Mouse (Mus musculus) adrenal gland, postnatal 14 days (tissue): ENCODE measurements at regions not wholly inside any gene's neighbourhood (a gene's known extent, or its start where the extent isn't known, plus 50 kb on each side); places are given as distances from the start of the nearest gene placed in this dataset.

Experiments
- DNase-seq: peaks from one replicate; pipeline ENCODE4 v3.0.0; 2021; ENCODE audit warnings: mixed read lengths

DNA sequence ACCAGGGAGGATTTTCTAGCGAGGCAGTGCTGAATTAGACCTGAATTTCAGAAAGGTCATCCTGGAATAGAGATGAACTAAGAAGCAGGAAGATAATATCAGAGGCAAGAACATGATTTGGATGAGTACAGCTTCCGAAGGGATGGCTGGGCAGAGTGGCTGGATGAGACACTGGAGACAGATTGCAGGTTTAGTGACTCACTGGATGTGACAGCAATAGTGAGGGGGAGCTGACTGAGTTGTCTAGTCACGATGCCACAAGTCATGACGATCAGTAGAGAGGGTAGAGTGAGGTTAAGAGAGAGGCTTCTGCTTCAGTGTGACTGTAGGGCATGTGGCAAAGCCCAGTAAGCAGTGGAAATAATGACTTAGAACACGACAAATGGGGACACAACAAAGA lies 181.3 kb upstream of the Npy start:
- peak; percentile 6 for DNase-seq

DNA sequence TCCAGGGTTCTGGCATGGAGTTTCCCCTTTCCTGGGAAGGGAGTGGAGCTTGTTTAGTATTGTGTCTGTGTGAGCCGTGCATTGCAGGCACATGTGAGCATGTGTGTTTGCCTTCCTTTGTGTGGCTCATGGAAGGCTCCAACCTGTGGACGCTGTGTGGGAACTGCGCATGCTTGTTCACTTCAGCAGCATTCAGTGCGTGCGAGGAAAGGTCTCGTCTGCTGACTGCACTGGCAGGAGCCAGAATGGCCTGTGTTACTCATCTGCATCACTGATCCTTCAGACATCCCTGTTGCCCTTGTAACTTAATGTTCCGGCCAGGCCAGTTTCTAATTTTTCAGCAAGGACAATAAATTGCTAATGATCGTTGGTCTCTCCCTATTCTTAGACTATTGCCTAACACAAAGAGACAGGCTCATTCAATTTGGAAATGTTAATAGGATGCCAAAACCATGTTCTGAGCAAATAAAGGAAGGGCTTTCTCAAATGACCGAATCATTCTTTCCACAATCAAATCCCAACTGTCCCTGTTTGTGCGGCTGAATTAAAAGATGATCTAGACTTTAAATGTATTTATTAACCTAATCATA lies 167.9 kb upstream of the Npy start:
- DNase-seq, result peak; percentile 43

DNA sequence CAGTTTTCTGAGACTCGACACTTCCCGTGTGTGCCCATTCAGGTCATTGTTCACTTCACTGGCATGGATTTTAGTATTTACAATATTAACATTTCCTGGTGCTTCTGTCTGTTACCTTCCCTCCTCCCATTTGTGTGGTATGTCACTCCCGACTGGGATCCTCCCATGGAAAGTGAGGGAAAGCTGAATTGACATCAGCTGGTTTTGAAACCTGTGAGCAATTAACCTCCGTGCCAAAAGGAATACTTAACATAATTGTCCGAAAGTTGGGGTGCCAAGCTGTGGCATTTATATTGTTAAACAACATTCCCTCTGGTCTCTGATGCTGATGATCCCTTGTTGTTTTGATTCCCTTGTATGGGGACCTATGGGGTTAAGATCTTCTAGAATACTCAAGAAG lies 167.3 kb upstream of the Npy start:
- no peak for DNase-seq

DNA sequence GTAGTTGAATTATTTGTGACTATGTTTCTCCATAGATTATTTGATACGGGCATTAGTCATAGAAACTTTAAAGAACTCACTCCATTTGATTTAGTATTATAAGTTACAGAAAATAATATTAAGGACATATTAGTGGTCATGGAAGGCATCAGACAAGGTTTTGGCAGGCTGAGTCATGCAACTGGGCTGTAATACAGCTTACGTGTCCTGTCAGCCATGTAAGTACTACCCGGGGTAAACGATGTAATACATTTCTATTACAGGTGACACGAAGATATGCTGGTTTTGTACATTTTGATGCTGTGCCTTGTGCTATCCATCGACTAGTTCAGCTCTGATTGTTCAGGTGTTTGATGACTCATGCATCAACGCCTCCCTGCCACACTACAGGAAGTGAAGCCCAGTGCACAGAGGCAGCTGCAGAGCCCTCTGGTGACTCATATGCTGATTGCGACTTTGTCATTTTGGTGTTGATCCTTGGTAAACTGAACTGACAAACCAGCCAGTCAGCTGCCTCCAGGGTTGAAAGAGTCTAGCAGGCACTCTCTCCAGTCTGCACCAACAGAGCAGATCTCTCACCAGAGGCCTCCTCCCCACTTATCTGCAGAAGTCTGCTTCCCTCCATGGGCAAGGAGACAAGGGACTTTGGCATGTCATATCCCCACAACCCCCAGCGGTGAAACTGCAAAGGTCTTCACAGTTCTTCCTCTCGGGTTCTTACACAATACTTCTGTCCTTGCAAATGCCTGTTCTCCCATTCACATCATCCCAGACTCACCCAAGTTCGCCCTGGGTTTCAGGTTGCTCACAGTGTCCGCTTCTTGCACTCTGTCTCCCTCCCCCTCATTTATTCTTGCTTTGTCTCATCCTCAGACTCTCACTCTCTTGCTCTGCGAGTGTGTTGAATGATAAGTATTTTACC lies 165.9 kb upstream of the Npy start:
- DNase-seq, result peak; percentile 54

DNA sequence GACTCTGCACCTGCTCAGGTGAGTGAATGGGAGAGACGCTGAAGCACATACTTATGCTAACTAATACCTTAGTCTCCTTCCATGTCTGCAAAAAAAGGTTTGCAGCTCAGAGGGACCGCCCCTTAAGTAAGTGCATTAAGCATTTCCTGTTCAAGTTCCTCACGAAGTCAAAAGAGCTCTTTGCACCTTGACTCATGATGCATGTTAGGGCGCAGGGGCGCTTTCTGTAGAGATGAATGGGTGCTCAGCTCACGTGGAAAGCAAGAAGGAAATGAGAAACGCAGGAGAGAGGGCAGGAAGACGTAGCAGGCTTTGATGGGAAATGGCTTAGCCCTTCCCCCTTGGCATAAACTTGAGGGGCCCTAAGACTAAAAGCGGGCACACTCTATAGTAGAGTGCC lies 164.5 kb upstream of the Npy start:
- no peak for DNase-seq

DNA sequence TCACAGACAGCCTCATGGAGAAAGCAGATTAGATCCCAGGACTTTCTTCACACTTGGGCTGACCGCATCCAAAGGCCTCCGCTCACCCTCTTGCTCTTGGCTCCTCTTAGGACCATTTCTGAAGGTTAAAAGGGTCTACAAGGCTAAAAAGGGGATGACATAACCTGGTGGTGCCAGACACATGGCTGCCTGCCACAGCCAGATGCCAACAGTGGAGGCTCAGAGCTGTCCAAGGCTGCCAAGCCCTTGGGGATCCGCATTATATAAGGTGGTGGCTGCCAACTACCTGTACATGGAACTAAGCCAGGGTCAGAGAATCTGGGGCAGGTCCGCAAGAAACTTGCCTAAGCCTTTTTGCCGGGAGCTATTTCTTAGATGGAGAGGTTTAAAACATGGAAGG lies 151.5 kb upstream of the Npy start:
- DNase-seq, result peak; percentile 31

DNA sequence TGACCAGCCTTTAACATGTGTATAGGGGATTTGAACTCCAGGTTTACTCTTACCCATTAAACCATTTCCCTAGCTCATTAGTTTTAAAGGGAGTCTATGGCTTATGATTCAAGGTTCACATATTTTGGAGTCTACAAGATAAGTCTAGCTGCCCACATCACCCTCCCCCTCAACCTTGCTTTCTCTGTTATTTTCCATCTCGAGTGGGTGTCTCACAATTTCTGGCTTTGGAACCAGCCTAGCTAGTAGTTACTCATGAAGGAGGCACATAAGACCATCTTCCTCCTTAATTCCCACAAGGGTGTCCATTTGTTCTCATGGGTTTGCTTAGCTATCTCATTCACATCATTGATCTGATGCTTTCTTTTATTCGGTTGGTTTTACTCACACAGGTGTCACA lies 150.6 kb upstream of the Npy start:
- DNase-seq, result no peak

DNA sequence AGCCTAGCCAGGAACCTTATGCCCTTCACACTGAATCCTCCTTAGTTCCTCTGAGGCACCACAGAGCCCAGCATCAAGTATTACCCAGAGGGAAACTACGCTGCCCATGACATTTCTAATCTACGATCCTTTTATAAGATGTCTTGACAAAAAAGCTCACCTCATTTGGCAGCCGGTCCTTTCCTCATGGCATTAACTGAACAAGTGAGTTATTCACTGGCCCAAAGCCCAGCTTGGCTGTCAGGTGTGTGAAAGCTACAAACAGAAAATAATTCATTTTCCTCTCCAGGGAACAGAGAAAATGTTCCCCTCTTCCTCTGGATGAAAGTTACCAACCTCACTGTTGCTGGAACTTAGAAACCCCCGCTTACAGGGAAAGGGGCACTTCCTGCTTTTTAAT lies 135.7 kb upstream of the Npy start:
- no peak for DNase-seq

DNA sequence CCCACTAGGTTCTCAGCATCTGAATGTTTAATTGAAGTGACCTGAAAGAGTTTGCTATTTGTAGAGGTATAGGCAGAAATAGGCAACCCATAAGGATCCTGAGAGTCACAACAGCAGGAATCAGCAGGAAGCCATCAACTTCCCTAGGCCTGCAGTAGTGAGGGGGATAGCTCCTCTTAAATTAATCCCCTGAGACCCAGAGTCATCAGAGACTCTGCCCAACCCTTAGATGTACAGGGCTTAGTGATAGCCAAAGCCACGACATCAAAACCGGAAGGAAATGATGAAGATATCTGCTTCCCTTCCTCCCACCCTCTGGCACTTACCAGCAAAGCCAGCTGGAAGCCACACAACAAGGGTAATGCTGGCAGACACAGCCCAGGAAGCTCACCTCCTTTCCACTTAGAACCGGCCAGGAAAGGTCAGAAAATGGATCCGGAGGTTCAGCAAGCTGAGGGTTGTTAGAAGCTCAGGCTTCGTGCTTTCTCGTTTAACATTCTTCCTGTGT lies 130.4 kb upstream of the Npy start:
- peak; percentile 6 for DNase-seq

DNA sequence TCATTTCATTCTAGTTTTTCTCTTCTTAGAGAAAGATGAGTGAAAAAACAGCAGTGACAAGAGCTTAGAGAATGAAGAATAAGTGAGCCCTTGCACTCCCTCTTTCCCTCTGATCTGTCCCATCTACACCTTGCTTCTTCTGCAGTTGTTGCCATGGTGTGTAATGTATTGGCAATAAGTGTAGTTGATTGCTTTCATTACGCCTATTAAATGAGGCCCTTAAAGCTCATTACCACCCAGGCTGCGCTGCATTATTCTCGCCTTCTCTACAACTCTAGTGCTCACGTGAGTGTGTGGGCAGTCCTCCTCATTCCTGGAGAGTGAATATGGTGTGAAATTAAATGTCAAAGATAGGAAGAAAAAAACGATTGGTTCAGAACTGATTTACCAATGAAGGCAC lies 127.7 kb upstream of the Npy start:
- no peak for DNase-seq

DNA sequence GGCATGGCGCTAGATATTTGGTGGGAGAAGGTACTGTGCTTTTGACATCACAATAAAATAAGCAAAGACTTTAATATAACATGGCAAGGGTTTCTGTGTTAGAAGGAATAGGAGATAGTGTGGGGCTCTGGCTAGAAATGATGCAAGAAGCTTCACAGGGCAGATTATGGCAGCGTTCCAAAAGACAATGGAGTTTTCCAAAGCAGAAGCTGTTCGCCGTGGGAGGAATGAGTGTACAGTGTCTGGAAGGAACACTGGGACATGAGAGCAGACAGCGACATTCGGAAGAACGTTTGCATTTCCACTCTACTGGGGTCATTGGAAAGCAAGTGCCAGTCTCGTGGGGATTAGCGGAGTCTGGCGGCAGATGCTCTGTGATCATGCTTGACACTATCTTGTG lies 125.5 kb upstream of the Npy start:
- DNase-seq, result no peak

DNA sequence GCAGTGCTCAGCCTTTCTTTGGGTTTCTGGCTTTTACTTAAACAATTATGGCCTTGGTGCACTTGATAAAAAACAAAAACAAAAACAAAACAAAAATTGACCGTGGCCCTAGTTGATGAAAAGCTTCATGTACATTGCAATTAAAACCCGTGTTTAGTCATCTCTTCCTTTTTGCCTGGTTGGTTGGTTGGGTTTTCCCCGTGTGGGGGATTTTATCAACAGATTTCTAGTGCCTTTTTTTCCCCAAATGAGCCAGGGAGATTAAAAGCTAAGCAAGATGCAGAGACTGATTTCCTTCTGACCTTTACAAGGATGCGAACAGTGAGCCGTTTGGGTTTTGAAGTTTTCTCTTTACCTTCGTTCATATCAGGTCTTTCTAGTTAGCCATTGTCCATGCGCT lies 121.1 kb upstream of the Npy start:
- DNase-seq, result no peak

DNA sequence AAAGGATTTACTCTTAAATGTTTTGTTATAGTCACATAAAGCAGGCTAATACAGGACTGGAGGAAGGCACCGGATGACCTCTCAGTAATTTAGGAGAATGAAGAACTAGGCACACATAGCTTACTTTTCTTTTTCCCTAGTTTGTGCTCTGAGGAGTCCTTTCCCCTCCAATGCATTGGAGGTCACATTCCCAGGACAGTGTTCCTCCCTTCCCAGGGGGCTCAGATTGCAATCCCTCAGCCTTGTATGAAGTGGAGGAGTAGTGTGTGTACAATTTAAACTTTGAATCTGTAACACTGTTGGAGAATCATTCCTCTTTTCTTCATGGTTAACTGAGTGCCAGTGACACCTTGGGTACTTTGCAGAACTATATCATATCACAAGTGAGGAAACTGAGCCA lies 109.5 kb upstream of the Npy start:
- DNase-seq, result no peak

DNA sequence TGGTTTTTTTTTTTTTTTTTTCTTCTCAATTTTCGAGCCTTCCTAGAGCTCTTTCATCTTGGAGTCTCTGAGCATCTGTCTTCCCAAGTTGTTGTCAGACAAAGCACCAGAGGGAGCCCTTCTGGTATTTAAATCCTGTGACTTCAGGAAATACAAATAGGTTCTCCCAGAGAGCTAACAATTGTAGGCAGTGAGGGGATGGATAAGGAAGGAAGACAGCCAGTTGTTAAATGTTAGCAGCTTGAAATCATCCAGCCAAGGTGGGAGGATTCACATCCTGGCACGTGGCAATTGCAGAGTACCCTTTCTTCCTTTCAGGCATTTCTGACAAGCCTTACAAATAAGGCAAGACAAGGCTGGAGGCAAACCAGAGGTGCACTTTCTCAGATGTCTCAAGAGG lies 106.0 kb upstream of the Npy start:
- DNase-seq, result no peak

DNA sequence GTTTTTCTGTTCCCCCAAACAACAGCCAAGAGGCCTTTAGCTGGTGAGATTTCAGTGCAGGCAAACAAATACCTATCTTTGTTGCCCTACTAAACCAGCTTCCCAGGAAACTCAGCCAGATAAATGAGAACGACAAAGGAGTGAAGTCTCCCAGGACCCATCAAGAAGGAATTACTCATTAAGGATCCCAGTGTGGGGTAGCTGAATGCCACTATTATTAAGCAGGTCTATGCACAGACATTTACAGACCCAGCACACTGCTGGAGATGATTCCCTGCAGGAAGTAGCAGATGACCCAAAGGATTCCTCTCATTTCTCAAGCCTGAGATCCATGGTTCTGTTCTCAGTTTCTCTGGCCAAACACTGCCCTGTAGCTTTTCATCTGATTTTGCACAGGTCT lies 105.6 kb upstream of the Npy start:
- no peak for DNase-seq

DNA sequence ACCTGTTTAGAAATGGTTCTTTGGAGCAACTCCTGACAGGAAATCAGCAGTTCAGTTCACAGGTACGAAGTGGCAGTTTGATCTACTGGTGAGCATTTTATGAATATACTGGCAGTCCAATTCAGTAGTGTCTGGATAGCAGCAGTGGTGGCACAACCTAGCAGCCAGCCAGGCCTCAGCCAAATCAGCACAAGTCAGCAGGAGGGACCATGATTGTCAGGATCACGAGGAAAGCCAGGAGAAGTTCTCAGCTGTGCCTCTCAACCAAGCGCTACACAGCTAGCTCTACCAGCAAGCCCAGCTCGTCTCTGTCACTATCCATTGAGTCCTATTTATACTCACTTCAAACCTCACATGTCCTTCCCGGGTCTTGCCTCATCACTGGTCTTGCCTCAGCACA lies 89.3 kb upstream of the Npy start:
- DNase-seq, result no peak

DNA sequence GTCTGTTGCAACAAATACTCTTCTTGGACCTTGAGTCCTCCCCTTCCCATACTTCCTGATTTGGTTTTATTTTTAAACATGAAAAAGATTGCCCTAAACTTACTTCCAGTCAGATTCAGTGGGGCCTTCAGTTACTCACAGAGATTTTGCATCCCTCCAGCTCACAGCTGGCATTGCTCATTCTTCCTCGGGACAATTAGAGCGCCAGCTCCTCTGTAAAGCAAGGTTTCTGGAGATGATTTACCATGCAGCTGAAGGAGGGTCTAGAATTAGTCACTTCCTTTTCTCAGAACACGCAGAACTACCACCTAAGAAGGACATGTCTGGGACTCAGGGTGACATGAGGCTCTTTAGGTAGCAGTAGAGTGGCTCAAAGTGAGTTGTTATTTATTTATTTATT lies 79.4 kb upstream of the Npy start:
- DNase-seq, result no peak

DNA sequence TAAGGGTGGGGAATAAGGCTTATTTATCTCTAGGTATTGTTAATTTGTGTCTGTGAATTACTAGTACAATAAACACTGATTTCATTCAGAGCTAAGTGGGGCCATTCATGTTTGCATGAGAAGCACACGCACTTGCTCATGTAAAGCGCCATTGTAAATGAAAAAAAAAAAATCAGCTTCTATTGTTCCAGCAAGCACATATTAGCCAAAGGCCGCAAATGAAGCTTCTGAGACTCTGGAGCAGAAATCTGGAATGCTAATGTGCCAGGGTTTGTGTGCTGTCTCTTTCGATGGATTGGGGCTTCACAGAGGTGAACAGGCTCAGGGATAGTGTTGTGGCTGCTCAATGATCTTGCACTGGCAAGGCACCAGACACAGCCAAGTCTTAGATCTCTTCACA lies 77.2 kb upstream of the Npy start:
- DNase-seq, result no peak

DNA sequence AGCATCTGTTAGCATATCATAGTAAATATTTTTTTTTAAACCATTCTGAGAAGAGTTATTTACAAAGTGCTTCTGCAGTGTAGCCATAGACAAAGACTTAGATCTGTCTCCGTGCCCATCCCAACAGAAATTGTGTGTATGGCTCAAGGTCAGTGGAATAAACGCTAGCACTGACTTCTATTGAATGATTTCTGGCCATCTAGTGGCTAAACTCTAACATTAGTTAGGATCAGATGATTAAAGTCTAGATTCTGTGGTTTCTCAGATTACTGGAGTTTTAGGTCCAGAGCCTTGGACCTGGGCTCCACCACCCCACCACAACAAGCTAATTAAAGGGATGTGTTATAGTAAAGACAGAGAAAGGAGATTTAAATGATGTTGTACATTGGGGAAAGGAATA lies 72.0 kb upstream of the Npy start:
- no peak for DNase-seq

DNA sequence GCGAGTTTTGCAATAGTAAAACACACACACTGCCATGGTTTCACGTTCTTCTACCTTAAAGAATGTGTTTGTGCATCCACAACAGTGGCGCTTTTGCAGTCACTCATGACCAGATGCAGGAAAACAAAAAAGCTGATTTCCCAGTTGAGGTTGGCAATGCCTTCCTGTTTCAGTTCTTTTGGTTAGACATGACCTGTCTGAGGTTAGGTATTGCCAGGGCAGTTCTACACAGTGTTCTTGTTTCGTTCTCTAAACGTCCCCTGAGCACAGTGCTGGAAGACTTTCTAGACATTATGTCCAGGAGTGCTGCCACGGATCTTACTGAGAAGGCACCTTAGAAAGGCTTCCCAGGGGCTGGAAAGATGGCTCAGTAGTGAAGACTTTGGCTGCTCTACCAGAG lies 62.9 kb upstream of the Npy start:
- no peak for DNase-seq

DNA sequence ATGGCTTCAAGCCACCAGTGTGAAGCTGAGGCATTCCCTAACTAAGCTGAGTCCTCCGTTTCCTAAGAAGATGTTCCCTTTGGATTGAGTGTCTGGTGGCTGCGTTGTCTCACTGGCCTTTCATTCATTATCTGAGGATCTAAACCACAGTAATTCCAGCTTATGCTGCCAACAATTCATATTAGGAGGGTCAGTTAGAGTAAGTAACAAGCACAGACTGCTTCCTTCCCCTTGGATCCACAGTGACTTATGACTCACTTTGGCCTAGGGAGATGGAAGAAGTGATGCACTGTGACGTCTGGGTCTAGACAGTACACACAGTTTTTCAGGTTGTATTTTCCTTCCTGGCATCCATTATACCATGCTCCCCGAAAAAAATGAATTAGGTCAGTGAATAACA lies 57.8 kb upstream of the Npy start:
- DNase-seq, result no peak

DNA sequence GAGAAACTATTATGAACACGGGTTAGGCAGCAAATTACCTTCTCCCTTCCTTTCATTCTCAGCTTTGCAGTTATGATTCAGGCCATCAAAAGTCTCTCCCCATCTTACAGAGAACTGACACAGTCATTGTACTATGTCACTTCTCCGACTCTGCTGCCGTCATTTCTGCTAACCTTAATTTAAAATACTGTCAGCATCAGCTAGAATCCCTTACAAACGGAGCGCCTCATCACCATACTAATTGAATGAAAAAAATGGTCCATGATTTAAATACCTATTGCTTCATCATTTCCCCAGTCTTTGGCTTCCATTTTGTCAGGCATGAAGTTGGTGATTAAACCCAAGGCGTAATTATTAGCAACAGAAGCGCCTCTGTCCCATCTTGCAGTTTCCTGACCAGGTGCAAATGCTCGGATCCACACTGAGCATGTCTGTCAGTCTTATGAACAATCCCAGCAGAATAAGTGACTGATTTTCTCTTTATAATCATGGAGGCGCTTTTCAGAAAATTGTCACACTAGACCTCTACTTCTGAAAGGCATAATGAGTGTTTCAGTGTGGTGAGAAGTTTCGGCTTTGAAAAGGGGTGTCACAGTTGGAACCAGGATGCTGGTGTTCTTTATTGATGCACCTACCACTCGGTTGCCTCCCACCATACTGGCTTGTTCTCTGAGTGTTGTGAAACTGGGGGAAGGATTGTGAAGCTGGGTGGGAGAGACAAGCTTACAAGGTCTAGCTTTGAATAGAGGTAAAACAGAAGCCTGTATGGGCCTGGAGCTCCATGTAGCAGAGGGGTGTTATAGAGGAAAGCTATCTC lies 52.4 kb upstream of the Npy start:
- no peak for DNase-seq
